Comparison of ENCODE assay signal across 10 mouse cellular contexts in the genomic region with DNA sequence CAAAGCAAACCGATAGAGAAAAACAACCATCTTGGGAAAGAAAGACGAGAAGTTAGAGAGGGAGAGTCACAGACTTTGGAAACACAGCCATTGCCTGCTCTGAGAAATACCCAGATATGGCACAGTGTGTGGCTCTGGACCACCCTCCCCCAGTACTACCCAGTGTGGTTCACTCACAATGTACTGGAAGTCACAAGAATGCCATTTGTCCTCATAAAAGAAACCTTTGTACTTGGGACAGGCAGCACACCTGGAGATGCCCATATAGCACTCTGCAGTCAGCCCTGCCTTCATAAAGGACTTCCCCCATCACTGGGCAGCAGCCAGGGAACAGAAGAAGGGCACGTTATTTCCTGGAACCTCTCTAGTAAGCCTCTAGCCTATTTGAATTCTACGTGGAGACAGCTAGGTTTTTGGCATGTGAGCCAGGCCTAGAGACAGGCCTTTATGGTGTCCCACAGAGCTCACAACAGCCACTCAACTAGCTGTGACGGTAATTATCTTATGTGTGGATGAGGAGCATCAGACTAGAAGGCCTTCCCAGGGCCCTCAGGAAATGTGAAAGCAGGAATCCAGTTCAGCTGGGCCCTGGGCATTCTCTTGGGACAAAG.
A peak's percentile ranks its signal among the peaks of the same experiment; 100 is the strongest.
DNase-seq lines count a peak whose midpoint lies in the region; ATAC-seq lines count a peak whose summit lies in the region.
"Had no signal": no experiment of that assay in that cellular context is flagged by ENCODE, and none has a peak within 500 bp of the region (broad histone marks: within the 10 kb centered on the region; RNA-seq: fewer than 3 reads in every experiment).

No protein-coding gene starts in this region.

- peaks cover 42% of the 10 kb centered on the region for H3K4me1 ChIP-seq in heart, embryonic 13.5 days
- H3K4me1 ChIP-seq in lung, embryonic 15.5 days, result peaks cover 26% of the 10 kb centered on the region
- peaks cover 20% of the 10 kb centered on the region for H3K4me1 ChIP-seq in hindbrain, embryonic 16.5 days (ENCODE audit: control insufficient read depth, insufficient read depth, low read depth, low read length)
- H3K4me1 ChIP-seq in limb, embryonic 15.5 days, result peaks cover 46% of the 10 kb centered on the region

- peaks cover 3% of the 10 kb centered on the region; the same call in 1 of the 2 replicates for H3K9me3 ChIP-seq in heart, embryonic 13.5 days
- no peaks in the 10 kb centered on the region for H3K9me3 ChIP-seq in lung, embryonic 15.5 days
- H3K9me3 ChIP-seq in hindbrain, embryonic 16.5 days (ENCODE audit: control insufficient read depth, low read length), result no peaks in the 10 kb centered on the region
- H3K9me3 ChIP-seq in limb, embryonic 15.5 days, result no peaks in the 10 kb centered on the region
- H3K9me3 ChIP-seq: embryonic facial prominence, embryonic 12.5 days had no signal

- H3K4me3 ChIP-seq in heart, embryonic 13.5 days, result no peak overlapping the region
- H3K4me3 ChIP-seq in lung, embryonic 15.5 days, result no peak overlapping the region
- no peak overlapping the region for H3K4me3 ChIP-seq in hindbrain, embryonic 16.5 days (ENCODE audit: low read length)
- H3K4me3 ChIP-seq in limb, embryonic 15.5 days, result no peak overlapping the region
- H3K4me3 ChIP-seq: embryonic facial prominence, embryonic 12.5 days had no signal

- DNase-seq in heart, adult 8-10 months (ENCODE audit: low spot score), result no peak
- DNase-seq in lung, adult 18-20 months, result no peak
- no peak for DNase-seq in adrenal gland, postnatal 14 days
- DNase-seq: cerebellum, adult 2 months; thymus, postnatal 14 days had no signal

- no peak overlapping the region for H3K4me2 ChIP-seq in heart, embryonic 13.5 days
- H3K4me2 ChIP-seq in lung, embryonic 15.5 days, result no peak overlapping the region
- no peak overlapping the region for H3K4me2 ChIP-seq in hindbrain, embryonic 16.5 days (ENCODE audit: low read length)
- H3K4me2 ChIP-seq in limb, embryonic 15.5 days, result no peak overlapping the region
- H3K4me2 ChIP-seq: embryonic facial prominence, embryonic 12.5 days had no signal

- peak overlapping the region; percentile 54 for H3K27ac ChIP-seq in heart, embryonic 13.5 days (replicated peaks)
- H3K27ac ChIP-seq in lung, embryonic 15.5 days, result peak overlapping the region; percentile 30
- H3K27ac ChIP-seq in hindbrain, embryonic 16.5 days (ENCODE audit: low read depth, low read length), result peak overlapping the region; percentile 30; the same call in 1 of the 2 replicates
- H3K27ac ChIP-seq in limb, embryonic 15.5 days, result peak overlapping the region; percentile 62
- H3K27ac ChIP-seq: embryonic facial prominence, embryonic 12.5 days had no signal

- no peaks in the 10 kb centered on the region for H3K27me3 ChIP-seq in heart, embryonic 13.5 days (replicated peaks)
- H3K27me3 ChIP-seq in lung, embryonic 15.5 days, result peaks cover 32% of the 10 kb centered on the region
- peaks cover 3% of the 10 kb centered on the region; the same call in 1 of the 2 replicates for H3K27me3 ChIP-seq in hindbrain, embryonic 16.5 days (replicated peaks; ENCODE audit: control insufficient read depth, insufficient read depth, low read length)
- H3K27me3 ChIP-seq in limb, embryonic 15.5 days, result no peaks in the 10 kb centered on the region

- WGBS in heart, embryonic 13.5 days, result 52% methylated on average over 5 of the region's 5 CpGs
- 24% methylated on average over 5 of the region's 5 CpGs for WGBS in lung, embryonic 15.5 days
- 32% methylated on average over 5 of the region's 5 CpGs for WGBS in hindbrain, embryonic 16.5 days
- WGBS in limb, embryonic 15.5 days, result 42% methylated on average over 5 of the region's 5 CpGs

- ATAC-seq in heart, embryonic 13.5 days (ENCODE audit: extremely low read depth, insufficient number of reproducible peaks, low FRiP score, low TSS enrichment), result no peak
- ATAC-seq in lung, embryonic 15.5 days (ENCODE audit: borderline replicate concordance, extremely low read depth, low FRiP score, low TSS enrichment), result peak; percentile 16; the same call in 1 of the 2 replicates
- ATAC-seq in hindbrain, embryonic 16.5 days, result peak; percentile 62; the same call in 1 of the 2 replicates
- ATAC-seq in limb, embryonic 15.5 days (ENCODE audit: insufficient number of reproducible peaks, low FRiP score, low TSS enrichment, low read depth), result no peak

- no peak overlapping the region for H3K9ac ChIP-seq in heart, embryonic 13.5 days
- no peak overlapping the region for H3K9ac ChIP-seq in lung, embryonic 15.5 days
- no peak overlapping the region for H3K9ac ChIP-seq in hindbrain, embryonic 16.5 days (ENCODE audit: low read depth, low read length)
- H3K9ac ChIP-seq in limb, embryonic 15.5 days, result no peak overlapping the region
- H3K9ac ChIP-seq: embryonic facial prominence, embryonic 12.5 days had no signal

- no peaks in the 10 kb centered on the region for H3K36me3 ChIP-seq in heart, embryonic 13.5 days
- no peaks in the 10 kb centered on the region for H3K36me3 ChIP-seq in lung, embryonic 15.5 days
- H3K36me3 ChIP-seq in hindbrain, embryonic 16.5 days (ENCODE audit: control insufficient read depth, insufficient read depth, low read length), result no peaks in the 10 kb centered on the region
- no peaks in the 10 kb centered on the region for H3K36me3 ChIP-seq in limb, embryonic 15.5 days
- H3K36me3 ChIP-seq: embryonic facial prominence, embryonic 12.5 days had no signal

Comparison
In these comparisons a context has a peak if more than half of its experiments do, and no peak if none do; other contexts are left out.
1. ATAC-seq: peak in lung, embryonic 15.5 days (single experiment) and hindbrain, embryonic 16.5 days (single experiment); none in heart, embryonic 13.5 days (single experiment) and limb, embryonic 15.5 days (single experiment).
2. Peak in every context shown above with its lines, with median percentiles within 50 percentile points of each other: H3K27ac ChIP-seq.